Mouse (Mus musculus): Measurements from ENCODE around the gene Plin5.
A peak's percentile ranks its signal among the peaks of the same experiment; 100 is the strongest.
"Not testable (repeated sequence)": the region's sequence is repeated elsewhere in the genome, so short reads cannot be mapped to it uniquely, and the experiment has no call there.

Gene Plin5

DNA sequence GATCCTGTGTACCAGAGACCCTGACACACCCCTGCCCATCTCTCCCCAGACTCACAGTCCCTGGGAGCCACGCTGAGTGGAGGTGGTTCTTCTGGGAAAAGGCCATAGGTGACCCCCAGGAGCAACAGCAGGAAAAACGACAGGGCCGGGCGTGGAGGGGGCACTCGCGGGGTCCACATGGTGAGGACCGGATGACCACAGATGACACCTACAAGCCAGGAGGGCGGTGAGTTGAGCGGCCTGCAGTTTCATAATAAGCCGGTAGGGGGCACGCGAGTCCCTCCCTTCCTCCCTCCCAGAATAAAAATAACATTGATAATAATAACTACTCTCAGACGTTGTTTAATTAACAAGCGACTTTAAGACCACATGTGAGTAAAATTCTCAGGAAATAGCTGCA, 15.3 kb upstream of the Plin5 start:
- DNase-seq: peak; percentile 81

GRCm38 (mm10) chr17:56131814-56132213, 14.4 kb upstream of the Plin5 start:
- peak; percentile 85 for DNase-seq

DNA sequence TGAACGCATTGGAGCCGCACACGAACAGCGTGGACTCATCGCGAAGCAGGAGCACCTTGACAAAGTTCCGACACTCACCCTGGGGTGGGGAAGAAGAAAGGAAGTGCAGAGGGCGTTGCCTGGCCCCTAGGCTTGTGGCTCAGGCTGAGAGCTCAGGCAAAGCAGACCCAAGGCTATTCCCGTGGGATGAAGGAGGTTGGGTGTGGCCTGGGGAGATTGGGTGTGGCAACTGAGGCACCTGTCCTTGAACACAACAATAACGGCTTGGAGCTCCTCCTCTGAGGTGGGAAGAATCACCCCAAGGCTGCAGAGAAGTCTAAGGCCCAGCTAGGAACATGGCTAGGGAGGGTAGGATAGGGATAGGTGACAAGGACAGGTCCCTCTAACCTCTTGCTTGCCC, 13.7 kb upstream of the Plin5 start:
- no peak for DNase-seq

DNA sequence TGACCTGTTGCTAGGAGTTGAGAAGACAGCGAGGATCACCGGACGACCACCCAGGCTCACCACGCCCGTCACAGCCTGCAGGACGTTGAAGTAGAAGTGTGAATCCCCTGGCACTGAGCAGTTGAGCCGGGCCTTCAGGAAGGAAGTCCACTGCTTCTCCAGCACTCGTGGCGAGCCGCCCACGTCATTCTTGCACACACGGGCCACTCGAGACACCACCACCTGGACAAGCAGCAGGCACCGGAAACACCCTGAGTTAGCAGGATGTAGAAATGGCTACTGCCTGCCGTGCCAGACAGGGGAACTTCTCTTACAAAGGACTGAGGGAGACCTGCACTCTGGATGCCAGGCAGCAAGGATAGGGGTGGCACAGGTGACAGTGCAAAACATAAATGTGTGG, 10.8 kb upstream of the Plin5 start:
- DNase-seq: no peak

DNA sequence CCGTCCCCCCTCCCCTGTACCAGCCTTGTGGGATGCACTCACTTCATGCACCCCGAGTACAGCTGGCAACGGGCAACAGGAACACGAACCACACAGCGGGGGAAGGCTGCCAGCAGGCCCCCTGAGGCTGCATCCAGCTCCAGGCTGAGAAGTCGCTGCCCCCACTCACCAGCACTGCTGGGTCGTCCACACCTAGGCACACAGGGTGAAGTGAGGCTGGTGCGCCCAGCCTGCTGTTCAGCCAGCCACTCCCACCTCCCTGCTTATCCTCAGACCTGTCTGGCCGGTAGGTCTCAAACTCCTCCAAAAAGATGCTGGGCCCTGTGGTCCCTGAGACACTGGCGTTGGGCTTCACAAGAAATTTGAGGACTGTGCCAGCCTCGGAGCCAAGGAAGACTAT, 8.8 kb upstream of the Plin5 start:
- no peak for DNase-seq

DNA sequence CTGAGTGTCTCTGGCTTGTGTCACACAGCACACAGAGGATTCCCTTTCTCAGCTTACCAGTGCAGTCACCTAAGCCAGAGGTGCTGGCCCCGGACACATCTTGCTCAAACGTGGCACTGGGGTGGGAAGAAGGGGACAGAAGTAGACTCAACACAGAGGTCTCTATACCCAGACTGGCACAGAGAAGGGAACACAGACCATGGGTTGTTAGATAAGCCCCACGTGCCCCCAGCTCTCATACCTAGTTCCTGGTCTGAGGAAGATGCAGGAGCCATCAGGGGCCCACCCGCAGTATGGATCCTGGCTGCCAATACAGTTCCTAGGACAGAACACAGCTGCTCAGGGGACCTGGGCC, 7.9 kb upstream of the Plin5 start:
- no peak for DNase-seq

- DNase-seq: peak; percentile 62
These were observed 7.2 kb upstream of the Plin5 start for GRCm38 (mm10) chr17:56124377-56125275.

DNA sequence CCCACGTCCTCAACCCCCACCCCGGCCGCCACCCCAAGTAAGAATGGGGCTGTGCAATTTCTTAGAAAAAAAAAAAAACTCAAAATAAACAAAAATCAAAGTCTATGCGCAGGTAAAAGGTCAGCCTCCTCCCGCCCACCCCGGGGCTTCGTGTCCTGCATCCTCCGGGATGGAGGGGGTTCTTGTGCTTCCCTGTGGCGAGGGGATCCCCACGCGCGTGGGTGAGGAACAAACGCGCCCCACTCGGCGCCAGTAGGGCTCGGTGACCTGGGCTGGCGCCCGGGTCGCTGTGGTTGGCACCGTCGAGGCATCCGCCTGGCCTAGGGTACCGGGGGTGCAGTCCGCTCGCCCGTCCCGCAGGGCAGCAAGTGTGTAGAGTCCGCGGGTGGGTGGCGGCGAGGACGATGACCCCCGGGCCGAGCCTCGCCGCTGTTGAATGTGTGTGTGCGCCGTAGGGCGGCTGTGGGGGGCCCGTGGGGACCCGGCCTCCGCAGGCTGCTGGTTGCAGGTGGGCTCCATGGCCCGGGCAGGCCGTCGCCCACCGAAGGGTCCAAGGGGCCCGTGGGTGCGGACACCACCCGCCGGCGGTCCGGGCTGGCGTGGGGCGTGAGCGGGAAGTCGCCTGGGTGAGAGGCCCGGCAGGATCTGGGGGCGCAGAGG, 6.4 kb upstream of the Plin5 start:
- DNase-seq: no peak

DNA sequence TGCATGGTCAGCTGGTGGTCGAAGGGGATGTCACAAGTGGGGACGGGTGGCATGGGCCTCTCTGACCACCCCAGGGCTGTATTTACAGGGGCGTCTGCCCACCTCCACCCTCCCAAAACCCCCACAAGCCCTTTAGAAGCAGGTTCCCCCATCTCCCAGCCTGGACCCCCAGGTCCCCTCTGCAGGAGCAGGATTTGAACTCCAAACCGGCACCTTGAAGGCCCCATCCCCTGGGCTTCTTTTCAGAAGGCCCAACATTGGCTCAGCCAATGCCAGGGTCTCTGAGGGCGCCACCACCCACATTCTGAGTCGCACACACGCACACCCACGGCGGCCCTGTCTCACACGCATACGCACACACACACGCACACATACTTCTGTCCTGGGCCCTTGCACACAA, 5.8 kb upstream of the Plin5 start:
- no peak for DNase-seq

DNA sequence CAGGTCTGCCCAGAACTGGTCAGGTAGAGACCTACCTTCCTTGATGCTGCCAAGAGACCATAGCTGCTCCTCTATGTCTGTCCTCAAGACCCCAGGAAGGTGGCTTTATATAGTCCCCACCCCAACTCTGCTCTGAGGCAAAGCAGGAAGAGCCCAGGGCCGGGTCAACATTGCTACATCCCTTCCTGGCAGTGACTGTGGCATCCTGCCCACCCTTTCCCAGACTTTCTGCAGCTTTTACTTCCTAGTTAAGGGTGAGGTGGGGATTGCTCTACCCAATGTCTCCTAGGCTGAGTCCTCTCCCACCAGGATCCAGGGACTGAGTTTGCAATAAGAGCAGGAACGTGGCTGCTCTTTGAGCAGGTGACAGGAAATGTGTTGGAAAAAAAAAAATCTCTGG, 4.4 kb upstream of the Plin5 start, which contains the start of gene Lrg1:
Lrg1 (minus strand) TSS at position 176 of the 400 bp plus-strand sequence.
- peak; percentile 64 for DNase-seq

DNA sequence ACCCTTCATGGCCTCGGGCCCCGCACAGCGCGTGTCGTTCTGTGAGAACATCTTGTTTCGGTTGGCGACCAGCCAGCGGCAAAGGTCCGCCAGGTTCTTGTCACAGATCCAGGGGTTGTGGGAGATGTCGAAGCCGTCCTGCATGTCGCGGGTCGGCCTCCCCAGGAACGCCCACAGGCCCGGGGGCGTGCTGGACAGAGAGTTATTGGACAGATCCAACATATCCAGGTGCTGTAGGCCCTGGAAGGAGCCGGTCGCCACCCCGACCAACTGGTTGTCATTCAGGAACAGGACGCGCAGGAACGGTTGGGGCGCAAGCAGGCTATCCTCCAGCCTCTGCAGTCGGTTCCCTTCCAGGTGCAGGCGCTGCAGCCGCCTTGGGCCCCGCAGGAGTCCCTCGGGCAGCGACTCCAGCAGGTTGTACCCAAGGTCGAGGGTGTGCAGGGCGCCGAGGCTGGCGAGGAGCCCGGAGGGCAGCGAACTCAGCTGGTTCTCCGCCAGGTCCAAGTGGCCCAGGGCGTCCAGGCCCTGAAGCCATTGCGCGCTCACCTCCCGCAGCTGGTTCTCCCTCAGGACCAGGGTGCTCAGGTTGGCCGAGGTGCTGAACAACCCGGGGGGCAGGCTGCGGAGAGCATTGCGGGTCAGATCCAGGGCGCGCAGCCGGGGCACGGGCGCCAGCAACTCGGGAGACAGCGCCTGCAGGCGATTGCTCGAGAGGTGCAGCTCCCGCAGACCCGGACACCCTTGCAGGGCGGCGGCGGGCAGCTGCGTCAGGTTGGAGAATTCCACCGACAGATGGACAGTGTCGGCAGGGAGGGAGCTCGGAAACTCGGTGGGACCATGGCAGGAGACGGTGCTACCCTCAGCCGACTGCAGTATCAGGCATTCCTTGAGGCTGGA, 2.8 kb upstream of the Plin5 start:
- peak; percentile 57 for DNase-seq

- DNase-seq: no peak
These were observed 2.0 kb upstream of the Plin5 start for GRCm38 (mm10) chr17:56119431-56119830.

GRCm38 (mm10) chr17:56116193-56116592, 1.2 kb downstream of the Plin5 start:
- no peak for DNase-seq

DNA sequence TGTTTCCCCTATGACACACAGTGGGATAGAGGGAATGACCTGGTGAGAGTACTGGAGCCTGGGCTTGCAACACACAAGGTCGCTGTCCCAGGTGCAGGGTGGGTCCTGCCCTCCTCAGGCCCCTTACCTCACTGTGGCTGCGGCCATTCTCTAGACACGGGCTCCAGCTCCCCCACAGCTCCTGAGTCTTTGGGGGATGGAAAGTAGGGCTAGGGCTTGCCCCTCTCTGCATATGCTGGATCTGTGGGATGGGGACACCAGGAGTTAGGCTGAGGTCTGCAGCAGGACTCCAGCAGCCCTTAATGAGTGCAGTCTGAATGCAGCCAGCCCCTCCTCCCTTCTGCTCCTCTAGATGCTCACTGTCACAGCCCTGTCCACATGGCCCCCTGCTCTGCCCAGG, 4.7 kb downstream of the Plin5 start:
- no peak for DNase-seq

DNA sequence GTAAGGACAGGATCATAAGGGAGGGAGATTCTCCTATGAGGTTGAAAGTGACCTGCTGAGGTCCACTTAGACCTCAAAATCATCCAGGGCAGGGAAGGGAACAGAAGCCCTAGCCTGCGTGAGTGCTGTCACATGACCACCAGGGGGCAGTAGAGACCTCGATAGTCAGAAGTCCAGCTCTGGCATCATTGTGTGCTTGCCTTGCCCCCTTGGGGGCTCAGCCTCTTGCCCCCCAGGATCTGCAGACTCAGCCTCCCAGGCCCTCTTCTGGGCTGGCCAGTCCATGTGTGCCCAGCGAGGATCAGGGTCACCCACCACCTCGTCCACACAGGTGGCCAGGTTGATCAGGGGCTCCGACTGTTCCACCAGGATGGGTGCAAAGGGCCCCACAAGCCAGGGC, 5.5 kb downstream of the Plin5 start:
- peak; percentile 81 for DNase-seq

- no peak for DNase-seq
These were observed 6.4 kb downstream of the Plin5 start for GRCm38 (mm10) chr17:56111021-56111420.

DNA sequence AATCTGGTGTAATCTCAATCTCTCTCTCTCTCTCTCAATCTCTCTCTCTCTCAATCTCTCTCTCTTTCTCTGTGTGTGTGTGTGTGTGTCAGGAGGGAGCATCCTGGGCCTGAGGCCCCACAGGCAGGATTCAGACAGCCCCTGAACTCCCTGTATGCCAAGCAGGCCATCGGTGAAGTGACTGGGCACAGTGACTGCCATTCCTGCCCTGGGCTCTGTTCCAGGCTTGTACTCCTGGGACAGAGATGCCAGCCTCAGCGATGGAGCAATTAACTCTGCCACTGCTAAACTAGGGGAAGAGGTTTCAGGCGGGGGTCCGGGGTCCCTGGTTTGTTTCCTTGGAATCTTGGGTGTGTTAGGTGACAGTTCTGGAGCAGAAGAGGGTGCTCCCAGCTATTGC, 6.8 kb downstream of the Plin5 start:
- DNase-seq: no peak

DNA sequence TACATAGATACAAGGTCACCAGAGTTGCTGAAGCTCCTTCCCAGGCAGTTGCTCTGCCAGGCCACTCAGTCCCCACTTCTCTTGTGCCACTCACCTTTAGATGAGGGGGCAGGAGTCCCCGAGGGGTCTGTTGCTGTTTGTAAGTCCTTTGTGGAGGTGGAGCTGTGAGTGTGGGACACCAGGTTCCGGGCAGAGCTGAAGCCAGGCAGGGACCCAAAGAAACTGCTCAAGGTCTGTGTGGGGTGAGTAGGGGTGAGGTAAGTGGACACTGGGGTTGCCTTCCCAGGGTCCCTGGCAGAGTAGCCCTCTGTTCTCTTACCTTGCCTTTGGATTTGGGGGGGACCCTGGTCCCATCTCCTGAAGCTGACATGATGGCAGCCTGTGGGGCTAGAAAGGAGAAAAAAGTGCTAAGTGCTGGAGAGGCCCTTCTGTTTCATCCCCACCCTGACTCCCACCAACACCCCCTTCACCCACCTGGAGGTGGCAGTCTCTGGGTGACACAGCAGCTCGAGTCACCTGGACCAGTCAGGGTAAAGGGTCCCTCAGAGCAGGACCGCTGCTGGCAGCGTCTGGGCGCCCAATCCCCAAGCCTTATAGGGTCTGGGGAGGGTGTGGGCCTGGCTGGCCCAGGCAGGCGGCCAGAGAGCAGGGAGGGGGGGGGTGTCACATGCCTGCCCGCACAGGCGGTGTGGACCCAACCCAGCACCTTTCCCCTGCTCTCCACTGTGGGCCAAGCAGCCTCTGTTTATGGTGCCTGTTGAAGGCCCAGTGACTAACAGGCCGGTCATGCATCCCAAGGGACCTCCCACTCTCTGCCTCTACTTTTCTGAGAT, 8.0 kb downstream of the Plin5 start, which contains the start of gene Plin4:
Plin4 (minus strand) TSS at position 585 of the 833 bp plus-strand sequence.
- DNase-seq: no peak

DNA sequence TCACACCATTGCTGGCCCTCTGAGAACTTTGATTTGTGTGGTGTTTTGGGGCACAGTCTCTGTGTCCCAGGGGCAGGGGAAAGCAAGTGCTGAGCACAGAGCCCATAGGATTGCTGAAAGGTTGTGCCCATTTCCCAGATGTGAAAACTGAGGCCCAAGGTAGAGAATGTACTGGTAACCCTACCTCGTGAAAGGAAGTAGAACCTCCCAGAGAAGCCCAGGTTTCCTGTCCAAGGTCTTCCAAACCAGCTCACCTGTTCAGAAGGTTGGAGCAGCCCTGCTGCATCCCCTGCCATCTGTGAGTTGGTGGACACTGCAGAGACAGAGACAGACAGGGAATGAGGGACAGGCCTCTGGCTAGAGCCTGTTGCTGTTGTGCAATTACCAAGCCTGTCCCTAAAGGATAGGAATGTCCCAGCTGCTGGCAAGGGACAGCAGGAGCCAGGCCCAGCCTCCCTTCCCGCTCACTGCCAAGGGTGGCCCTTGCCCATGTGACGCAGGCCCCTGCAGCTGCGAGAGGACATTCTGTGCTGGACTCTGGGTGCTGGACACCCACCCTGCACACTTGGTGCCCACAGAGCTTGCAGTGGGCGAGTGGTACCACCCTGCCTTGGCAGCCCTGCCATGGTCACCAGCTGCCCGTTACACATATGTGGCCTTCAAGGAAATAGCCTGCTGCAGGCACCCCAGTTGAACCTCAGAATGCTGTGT, 8.9 kb downstream of the Plin5 start:
- peak; percentile 52 for DNase-seq

DNA sequence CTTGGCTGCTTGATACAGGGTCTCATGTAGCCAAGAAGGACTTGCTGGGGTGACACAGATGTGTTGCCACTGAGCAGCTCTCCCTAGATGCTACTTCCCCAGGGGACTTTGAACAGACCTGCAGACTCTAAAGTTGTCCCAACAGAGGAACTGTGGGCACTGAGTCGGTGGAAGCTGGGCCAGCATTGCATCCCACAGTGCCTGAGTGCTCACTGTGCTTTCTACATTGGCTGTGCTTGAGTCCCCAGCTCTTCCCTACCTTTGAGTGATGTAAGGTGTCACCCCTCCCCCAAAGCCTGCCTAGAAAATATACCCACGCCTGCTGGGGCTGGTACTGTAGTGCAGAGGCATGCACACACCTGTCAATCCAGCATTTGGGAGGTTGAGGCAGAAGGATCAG, 9.7 kb downstream of the Plin5 start:
- no peak for DNase-seq

DNA sequence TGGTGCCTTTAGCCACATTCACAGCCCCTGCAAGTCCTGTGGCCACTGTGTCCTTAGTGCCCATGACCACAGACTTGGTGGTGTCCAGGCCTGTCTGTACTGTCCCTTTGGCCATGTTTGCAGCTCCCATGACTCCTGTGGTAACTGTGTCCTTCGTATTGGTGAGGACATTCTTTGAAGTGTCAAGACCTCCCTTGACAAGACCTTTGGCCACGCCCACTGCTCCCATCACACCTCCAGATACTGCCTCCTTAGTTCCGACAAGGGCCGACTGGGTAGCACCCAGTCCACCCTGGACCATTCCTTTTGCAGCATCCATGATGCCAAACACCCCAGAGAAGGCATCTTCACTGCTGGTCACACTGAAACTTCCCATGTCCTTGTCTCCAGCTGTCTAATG, 10.4 kb downstream of the Plin5 start:
- DNase-seq: no peak

DNA sequence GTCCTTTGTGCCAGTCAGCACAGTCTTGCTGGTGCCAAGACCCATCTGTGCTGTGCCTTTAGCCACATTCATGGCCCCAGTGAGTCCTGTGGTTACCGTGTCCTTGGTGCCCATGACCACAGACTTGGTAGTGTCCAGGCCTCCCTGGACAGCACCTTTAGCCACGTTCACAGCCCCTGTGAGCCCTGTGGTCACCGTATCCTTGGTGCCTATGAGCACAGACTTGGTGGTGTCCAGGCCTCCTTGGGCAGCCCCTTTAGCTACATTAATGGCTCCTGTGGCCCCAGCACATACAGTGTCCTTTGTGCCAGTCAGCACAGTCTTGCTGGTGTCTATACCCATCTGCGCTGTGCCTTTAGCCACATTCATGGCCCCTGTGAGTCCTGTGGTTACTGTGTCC, 11.0 kb downstream of the Plin5 start:
- DNase-seq: not testable (repeated sequence)
